21 mouse cellular contexts compared by ENCODE assay signal in the genomic region with DNA sequence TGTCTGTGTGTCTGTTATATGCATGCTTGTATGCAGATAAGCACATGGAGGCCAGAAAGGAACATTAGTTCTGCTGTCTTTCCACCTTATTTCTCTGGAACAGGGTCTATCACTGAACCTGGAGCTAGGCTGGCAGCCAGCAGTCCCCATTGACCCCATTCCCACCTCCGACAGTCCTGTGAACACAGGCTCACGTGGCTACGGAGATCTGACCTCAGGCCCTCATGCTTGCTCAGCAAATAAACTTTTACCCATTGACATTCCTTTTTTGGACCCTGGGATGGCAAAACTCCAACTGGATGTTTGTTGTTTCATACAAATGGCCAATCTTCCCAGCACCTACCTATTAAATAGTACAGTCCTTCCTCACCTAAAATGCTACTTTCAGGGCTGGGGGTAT. TPM values are rescaled to one million over a fixed set of nuclear protein-coding genes. Genes with fewer than 3 reads are reported as not detected.
DNase-seq lines count a peak whose midpoint lies in the region; ATAC-seq and TF ChIP-seq lines count a peak whose summit lies in the region.
"Had no signal": no experiment of that assay in that cellular context is flagged by ENCODE, and none has a peak within 500 bp of the region (broad histone marks: within the 10 kb centered on the region; RNA-seq: fewer than 3 reads in every experiment).

No protein-coding gene starts in this region.

- TF ChIP-seq CTCF in midbrain, postnatal 0 days (IDR thresholded peaks at IDR 0.05) = no peak

- intact Hi-C loops in left cerebral cortex, postnatal 10 days (cut with DNase I) = no loop called here

- peaks cover 31% of the 10 kb centered on the region for H3K36me3 ChIP-seq in forebrain, embryonic 13.5 days (ENCODE audit: poor library complexity, severe bottlenecking)
- H3K36me3 ChIP-seq in forebrain, embryonic 12.5 days (replicated peaks) = peaks cover 25% of the 10 kb centered on the region
- peaks cover 41% of the 10 kb centered on the region for H3K36me3 ChIP-seq in midbrain, embryonic 14.5 days (ENCODE audit: control insufficient read depth, insufficient read depth, low read length)
- H3K36me3 ChIP-seq in midbrain, postnatal 0 days (ENCODE audit: insufficient read depth, low read length) = peaks cover 28% of the 10 kb centered on the region

- H3K27me3 ChIP-seq in forebrain, embryonic 13.5 days = no peaks in the 10 kb centered on the region
- no peaks in the 10 kb centered on the region for H3K27me3 ChIP-seq in forebrain, embryonic 12.5 days
- no peaks in the 10 kb centered on the region for H3K27me3 ChIP-seq in midbrain, embryonic 14.5 days (ENCODE audit: control insufficient read depth, insufficient read depth, low read length)
- H3K27me3 ChIP-seq in midbrain, postnatal 0 days (ENCODE audit: insufficient read depth, low read length) = no peaks in the 10 kb centered on the region
- H3K27me3 ChIP-seq: CH12.LX; embryonic facial prominence, embryonic 13.5 days; heart, embryonic 13.5 days; limb, embryonic 12.5 days had no signal

- H3K27ac ChIP-seq in forebrain, embryonic 13.5 days = no peak overlapping the region
- H3K27ac ChIP-seq in forebrain, embryonic 12.5 days = no peak overlapping the region
- no peak overlapping the region for H3K27ac ChIP-seq in midbrain, embryonic 14.5 days (replicated peaks; ENCODE audit: low read depth, low read length)
- no peak overlapping the region for H3K27ac ChIP-seq in midbrain, postnatal 0 days (ENCODE audit: low read depth, low read length)
- H3K27ac ChIP-seq: embryonic facial prominence, embryonic 13.5 days; gastrocnemius, adult 2 months; heart, embryonic 13.5 days; hindbrain, postnatal 0 days; limb, embryonic 12.5 days had no signal

- no peak overlapping the region for H3K9ac ChIP-seq in forebrain, embryonic 13.5 days
- no peak overlapping the region for H3K9ac ChIP-seq in forebrain, embryonic 12.5 days
- no peak overlapping the region for H3K9ac ChIP-seq in midbrain, embryonic 14.5 days (replicated peaks; ENCODE audit: low read length)
- H3K9ac ChIP-seq in midbrain, postnatal 0 days (replicated peaks; ENCODE audit: low read length, poor library complexity, severe bottlenecking) = no peak overlapping the region
- H3K9ac ChIP-seq: embryonic facial prominence, embryonic 13.5 days; heart, embryonic 13.5 days; limb, embryonic 12.5 days had no signal

- H3K4me1 ChIP-seq in forebrain, embryonic 13.5 days = peaks cover 12% of the 10 kb centered on the region
- H3K4me1 ChIP-seq in forebrain, embryonic 12.5 days = peaks cover 10% of the 10 kb centered on the region
- H3K4me1 ChIP-seq in midbrain, embryonic 14.5 days (ENCODE audit: control insufficient read depth, insufficient read depth, low read length) = peaks cover 5% of the 10 kb centered on the region; the same call in 1 of the 2 replicates
- no peaks in the 10 kb centered on the region; the same call in 1 of the 2 replicates for H3K4me1 ChIP-seq in midbrain, postnatal 0 days (ENCODE audit: insufficient read depth, low read length)

- H3K4me3 ChIP-seq in forebrain, embryonic 13.5 days = peak overlapping the region; percentile 3; the same call in 1 of the 2 replicates
- H3K4me3 ChIP-seq in forebrain, embryonic 12.5 days (replicated peaks) = no peak overlapping the region
- H3K4me3 ChIP-seq in midbrain, embryonic 14.5 days (replicated peaks; ENCODE audit: low read depth, low read length) = no peak overlapping the region
- H3K4me3 ChIP-seq in midbrain, postnatal 0 days (ENCODE audit: low read depth, low read length) = no peak overlapping the region
- H3K4me3 ChIP-seq: embryonic facial prominence, embryonic 13.5 days; gastrocnemius, adult 2 months; limb, embryonic 12.5 days had no signal

- no peak overlapping the region for H3K4me2 ChIP-seq in forebrain, embryonic 13.5 days
- no peak overlapping the region for H3K4me2 ChIP-seq in forebrain, embryonic 12.5 days
- H3K4me2 ChIP-seq in midbrain, embryonic 14.5 days (ENCODE audit: low read length) = 0 out of 2 replicates have a peak overlapping the region, but pooled peaks have one; percentile 77
- no peak overlapping the region for H3K4me2 ChIP-seq in midbrain, postnatal 0 days (ENCODE audit: low read depth, low read length, poor library complexity, severe bottlenecking)

- DNase-seq in midbrain, embryonic 14.5 days = no peak
- no peak for DNase-seq in midbrain, postnatal 0 days (ENCODE audit: low spot score)
- peak; percentile 82 to 89 for DNase-seq in kidney, postnatal 25 days
- DNase-seq in yolk sac, embryonic 10.5 days (ENCODE audit: low spot score) = peak; percentile 44
- no peak for DNase-seq in left cerebral cortex, postnatal 10 days (ENCODE audit: extremely low spot score in 1 of 2, low spot score in 2 of 2)
- no peak for DNase-seq in lung, postnatal 10 days
- DNase-seq: adrenal gland, postnatal 14 days; cerebellum, postnatal 10 days; gastrocnemius, adult 2 months; heart, adult 11 months; heart, postnatal 36 days; right cerebral cortex, postnatal 14 days; spleen, adult 18-20 months had no signal

- WGBS in forebrain, embryonic 13.5 days = 84% methylated on average over 3 of the region's 3 CpGs
- WGBS in forebrain, embryonic 12.5 days = 81% methylated on average over 3 of the region's 3 CpGs
- 85% methylated on average over 3 of the region's 3 CpGs for WGBS in midbrain, embryonic 14.5 days
- WGBS in midbrain, postnatal 0 days = 77% methylated on average over 3 of the region's 3 CpGs

- no peak for ATAC-seq in forebrain, embryonic 13.5 days
- no peak for ATAC-seq in forebrain, embryonic 12.5 days (ENCODE audit: low FRiP score)
- no peak for ATAC-seq in midbrain, embryonic 14.5 days (ENCODE audit: low FRiP score, low TSS enrichment)
- no peak for ATAC-seq in midbrain, postnatal 0 days (ENCODE audit: low FRiP score)
- ATAC-seq: hindbrain, postnatal 0 days; intestine, postnatal 0 days had no signal

- H3K9me3 ChIP-seq in forebrain, embryonic 13.5 days (replicated peaks) = no peaks in the 10 kb centered on the region
- no peaks in the 10 kb centered on the region for H3K9me3 ChIP-seq in forebrain, embryonic 12.5 days
- H3K9me3 ChIP-seq in midbrain, embryonic 14.5 days (ENCODE audit: control insufficient read depth, low read length) = no peaks in the 10 kb centered on the region
- no peaks in the 10 kb centered on the region for H3K9me3 ChIP-seq in midbrain, postnatal 0 days (ENCODE audit: low read length)
- H3K9me3 ChIP-seq: embryonic facial prominence, embryonic 13.5 days; heart, embryonic 13.5 days; limb, embryonic 12.5 days had no signal

RNA-seq across cellular contexts. Expression of a gene that starts 2.1 kb away (rescaled TPM):
- 24.0 and 26.9 TPM in 2 replicates for polyA plus RNA-seq in forebrain, embryonic 13.5 days (2015; fragmentation: Nextera tagmentation; extraction: Ambion mirVana)
- 22.2 and 24.9 TPM in 2 replicates for polyA plus RNA-seq in forebrain, embryonic 12.5 days (2016; fragmentation: Nextera tagmentation; extraction: Ambion mirVana)
- polyA plus RNA-seq in midbrain, embryonic 14.5 days (2014; fragmentation: Nextera tagmentation; extraction: Ambion mirVana) = 37.0 and 38.8 TPM in 2 replicates
- 37.1 and 41.3 TPM in 2 replicates for total RNA-seq in midbrain, postnatal 0 days (2014; rRNA removed)
- polyA plus RNA-seq in midbrain, postnatal 0 days (2015; fragmentation: Nextera tagmentation; extraction: Ambion mirVana) = 37.9 and 40.7 TPM in 2 replicates
- 10 to 100 TPM; 18.5 to 20.6 TPM for total RNA-seq in left cerebral cortex, postnatal 10 days (2021)

RNA-seq across cellular contexts. Expression of a gene that starts 34.3 kb away (rescaled TPM):
- polyA plus RNA-seq in forebrain, embryonic 13.5 days (2015; fragmentation: Nextera tagmentation; extraction: Ambion mirVana) = 194 and 210 TPM in 2 replicates
- polyA plus RNA-seq in forebrain, embryonic 12.5 days (2016; fragmentation: Nextera tagmentation; extraction: Ambion mirVana) = 165 and 169 TPM in 2 replicates
- polyA plus RNA-seq in midbrain, embryonic 14.5 days (2014; fragmentation: Nextera tagmentation; extraction: Ambion mirVana) = 293 and 312 TPM in 2 replicates
- total RNA-seq in midbrain, postnatal 0 days (2014; rRNA removed) = 314 and 335 TPM in 2 replicates
- polyA plus RNA-seq in midbrain, postnatal 0 days (2015; fragmentation: Nextera tagmentation; extraction: Ambion mirVana) = 455 and 484 TPM in 2 replicates
- 100 to 1,000 TPM; 356 to 381 TPM for total RNA-seq in left cerebral cortex, postnatal 10 days (2021)

RNA-seq across cellular contexts. Expression of a gene that starts 34.3 kb away (rescaled TPM):
- polyA plus RNA-seq in forebrain, embryonic 13.5 days (2015; fragmentation: Nextera tagmentation; extraction: Ambion mirVana) = 10.1 and 12.9 TPM in 2 replicates
- polyA plus RNA-seq in forebrain, embryonic 12.5 days (2016; fragmentation: Nextera tagmentation; extraction: Ambion mirVana) = 31.6 and 40.3 TPM in 2 replicates
- 41.3 and 59.6 TPM in 2 replicates for polyA plus RNA-seq in midbrain, embryonic 14.5 days (2014; fragmentation: Nextera tagmentation; extraction: Ambion mirVana)
- 115 and 152 TPM in 2 replicates for total RNA-seq in midbrain, postnatal 0 days (2014; rRNA removed)
- 77.3 and 77.9 TPM in 2 replicates for polyA plus RNA-seq in midbrain, postnatal 0 days (2015; fragmentation: Nextera tagmentation; extraction: Ambion mirVana)
- 100 to 1,000 TPM; 144 to 146 TPM for total RNA-seq in left cerebral cortex, postnatal 10 days (2021)

RNA-seq across cellular contexts. Expression of a gene that starts 45.2 kb away (rescaled TPM):
- polyA plus RNA-seq in forebrain, embryonic 13.5 days (2015; fragmentation: Nextera tagmentation; extraction: Ambion mirVana) = 30.2 and 33.0 TPM in 2 replicates
- 38.3 and 39.2 TPM in 2 replicates for polyA plus RNA-seq in forebrain, embryonic 12.5 days (2016; fragmentation: Nextera tagmentation; extraction: Ambion mirVana)
- 26.1 and 35.4 TPM in 2 replicates for polyA plus RNA-seq in midbrain, embryonic 14.5 days (2014; fragmentation: Nextera tagmentation; extraction: Ambion mirVana)
- 58.5 and 68.8 TPM in 2 replicates for total RNA-seq in midbrain, postnatal 0 days (2014; rRNA removed)
- polyA plus RNA-seq in midbrain, postnatal 0 days (2015; fragmentation: Nextera tagmentation; extraction: Ambion mirVana) = 31.3 and 32.5 TPM in 2 replicates
- total RNA-seq in left cerebral cortex, postnatal 10 days (2021) = 10 to 100 TPM; 71.9 to 77.0 TPM

Comparison
In these comparisons a context has a peak if more than half of its experiments do, and no peak if none do; other contexts are left out.
1. DNase-seq: peak in kidney, postnatal 25 days (2 of 2) and yolk sac, embryonic 10.5 days (single experiment); none in midbrain, embryonic 14.5 days (single experiment), midbrain, postnatal 0 days (single experiment), left cerebral cortex, postnatal 10 days (0 of 2) and lung, postnatal 10 days (single experiment).